Mouse (Mus musculus) embryonic facial prominence, embryonic 15.5 days (tissue): ENCODE results near the gene Serpinb6a. TPM values are rescaled to one million over a fixed set of nuclear protein-coding genes. Genes with fewer than 3 reads are reported as not detected.
"Not testable (repeated sequence)": the region's sequence is repeated elsewhere in the genome, so short reads cannot be mapped to it uniquely, and the experiment has no call there.

Source experiments
- ATAC-seq: fragments of 200-750 bp; cut with Nextera tagmentation; 2 replicates; pipeline ENCODE4 v1.8.0; 2017; ENCODE audit warnings: low read depth, moderate TSS enrichment; ENCODE audit not compliant: insufficient number of reproducible peaks, low FRiP score, low TSS enrichment
- H3K27ac ChIP-seq: fragments of 300-500 bp; sonication (generic); replicated peaks from 2 replicates; pipeline ENCODE4 v1.5.1; 2015; ENCODE audit warnings: mild to moderate bottlenecking, inconsistent platforms
- H3K27me3 ChIP-seq: fragments of 300-500 bp; sonication (generic); 2 replicates; pipeline ENCODE4 v1.6.1; 2015; ENCODE audit warnings: inconsistent platforms
- H3K36me3 ChIP-seq: fragments of 300-500 bp; sonication (generic); 2 replicates; pipeline ENCODE4 v1.6.1; 2015; ENCODE audit warnings: mild to moderate bottlenecking, inconsistent platforms
- H3K4me1 ChIP-seq: fragments of 300-500 bp; sonication (generic); 2 replicates; pipeline ENCODE4 v1.6.1; 2015; ENCODE audit warnings: inconsistent platforms
- H3K4me2 ChIP-seq: fragments of 300-500 bp; sonication (generic); replicated peaks from 2 replicates; pipeline ENCODE4 v1.6.1; 2015; ENCODE audit warnings: mild to moderate bottlenecking, inconsistent platforms
- H3K4me3 ChIP-seq: fragments of 300-500 bp; sonication (generic); replicated peaks from 2 replicates; pipeline ENCODE4 v1.5.1; 2015; ENCODE audit warnings: mild to moderate bottlenecking, inconsistent platforms
- H3K9ac ChIP-seq: fragments of 300-500 bp; sonication (generic); 2 replicates; pipeline ENCODE4 v1.6.1; 2015; ENCODE audit warnings: inconsistent platforms
- H3K9me3 ChIP-seq: fragments of 300-500 bp; sonication (generic); replicated peaks from 2 replicates; pipeline ENCODE4 v1.6.1; 2016; ENCODE audit warnings: inconsistent platforms
- WGBS: fragments of 180-500 bp; shearing (Covaris S2); methylation state at CpG from one replicate; pipeline ENCODE4 v1.1.7; 2015; 5-methylcytosine and 5-hydroxymethylcytosine counted together
- polyA plus RNA-seq: library from polyadenylated mRNA; unstranded; fragments of >200 nt; fragmentation: Nextera tagmentation; extraction: Ambion mirVana; gene quantifications from 2 replicates; pipeline ENCODE4 v1.2.1, GENCODE M21; 2015

Gene Serpinb6a
- polyA plus RNA-seq, 1 experiment from 2014 or later = 74.4 TPM

DNA sequence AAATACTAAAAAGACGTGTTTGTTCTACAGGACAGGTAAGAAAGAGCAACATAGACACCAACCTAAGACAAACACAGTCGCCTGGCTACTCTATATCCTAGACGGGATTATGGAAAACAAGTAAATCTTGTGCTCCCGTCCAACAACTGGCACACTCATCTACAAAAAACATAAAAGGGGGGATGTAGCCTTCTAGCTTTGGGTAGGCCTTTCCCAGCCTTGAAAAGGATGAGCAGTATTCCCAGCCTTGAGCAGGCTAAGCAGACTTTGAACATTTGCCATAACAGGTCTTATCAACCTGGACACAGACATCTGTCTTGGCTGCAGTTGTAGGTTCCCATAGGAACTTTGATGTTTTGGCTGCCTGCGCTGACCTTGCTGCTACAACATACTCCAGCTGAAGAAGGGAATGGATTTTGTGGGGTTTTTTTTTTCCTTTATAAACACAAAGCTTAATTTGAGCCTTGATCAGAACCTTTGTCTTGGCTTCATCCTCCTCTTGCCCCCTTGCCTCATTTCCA, 61.2 kb downstream of the Serpinb6a start:
- Histone ChIP-seq H3K36me3 (no peaks in the 10 kb centered on the region), H3K4me2 (no peak overlapping the region), H3K9ac (no peak overlapping the region), H3K4me3 (no peak overlapping the region), H3K27me3 (no peaks in the 10 kb centered on the region), H3K27ac (no peak overlapping the region), H3K9me3 (no peaks in the 10 kb centered on the region), H3K4me1 (0 out of 2 replicates have a peak, but pooled peaks cover 2% of the 10 kb centered on the region)
- ATAC-seq = no peak
- WGBS = 91% methylated on average over 5 of the region's 5 CpGs

GRCm38 (mm10) chr13:33937587-33937986, 65.0 kb downstream of the Serpinb6a start:
- not testable (repeated sequence) for H3K27ac ChIP-seq, H3K9ac ChIP-seq, H3K27me3 ChIP-seq, H3K4me3 ChIP-seq, H3K4me2 ChIP-seq, H3K9me3 ChIP-seq, ATAC-seq, H3K36me3 ChIP-seq
- H3K4me1 ChIP-seq = peaks cover 19% of the 10 kb centered on the region

- ATAC-seq = no peak
- Histone ChIP-seq H3K9ac (no peak overlapping the region), H3K27me3 (no peaks in the 10 kb centered on the region), H3K4me2 (no peak overlapping the region), H3K27ac (no peak overlapping the region), H3K4me3 (no peak overlapping the region), H3K9me3 (no peaks in the 10 kb centered on the region), H3K36me3 (no peaks in the 10 kb centered on the region), H3K4me1 (peaks cover 19% of the 10 kb centered on the region)
- WGBS = 69% methylated on average over 5 of the region's 5 CpGs
Observed at GRCm38 (mm10) chr13:33937151-33937550, 65.4 kb downstream of the Serpinb6a start.

DNA sequence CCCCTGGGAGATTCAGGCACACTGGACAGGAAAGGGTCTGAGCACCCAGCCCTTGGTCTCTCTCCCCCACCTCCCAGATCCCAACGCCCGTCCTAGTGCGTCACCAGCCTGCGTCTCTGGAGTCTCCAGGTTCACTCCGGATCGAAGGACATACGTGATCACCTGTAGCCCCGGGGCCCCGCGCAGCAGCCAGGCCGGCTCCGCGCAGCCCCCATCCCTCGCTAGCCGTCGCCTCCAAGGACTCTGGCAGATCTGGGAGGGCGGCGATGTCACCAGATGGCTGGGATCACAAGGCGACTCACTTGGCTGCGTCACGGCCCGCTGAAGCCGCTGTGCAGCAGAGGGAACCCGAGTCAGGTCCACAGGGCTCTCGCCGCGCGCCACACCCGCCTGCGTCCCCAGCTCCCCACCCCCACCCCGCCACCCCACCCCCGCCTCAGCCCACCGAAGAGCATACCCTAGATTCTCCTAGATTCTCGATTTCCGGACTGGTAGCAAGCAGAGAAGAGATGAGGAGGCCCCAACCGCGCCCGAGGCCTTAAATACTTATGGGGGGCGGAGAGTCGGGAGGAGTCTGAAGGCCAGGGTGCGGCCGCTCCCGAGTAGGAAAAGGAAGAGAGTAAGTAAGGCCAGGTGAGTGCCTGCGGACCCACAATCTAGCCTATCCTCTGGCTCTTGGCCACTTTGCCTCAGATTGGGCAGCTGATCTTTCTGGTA, 67.0 kb downstream of the Serpinb6a start:
- Histone ChIP-seq H3K4me1 (peaks cover 19% of the 10 kb centered on the region), H3K36me3 (0 out of 2 replicates have a peak, but pooled peaks cover 5% of the 10 kb centered on the region), H3K4me3 (peak overlapping the region; percentile 77), H3K27me3 (no peaks in the 10 kb centered on the region), H3K4me2 (peak overlapping the region; percentile 80), H3K9ac (peak overlapping the region; percentile 68), H3K9me3 (no peaks in the 10 kb centered on the region), H3K27ac (peak overlapping the region; percentile 55)
- under 1% methylated on average over 44 of the region's 44 CpGs for WGBS
- peak; percentile 83 for ATAC-seq

- H3K9ac ChIP-seq = no peak overlapping the region
- H3K9me3 ChIP-seq = no peaks in the 10 kb centered on the region
- peak overlapping the region; percentile 77 for H3K4me3 ChIP-seq
- peaks cover 19% of the 10 kb centered on the region for H3K4me1 ChIP-seq
- no peak for ATAC-seq
- H3K4me2 ChIP-seq = peak overlapping the region; percentile 80
- no peaks in the 10 kb centered on the region for H3K27me3 ChIP-seq
- no peak overlapping the region for H3K27ac ChIP-seq
- H3K36me3 ChIP-seq = 0 out of 2 replicates have a peak, but pooled peaks cover 13% of the 10 kb centered on the region
- 48% methylated on average over 6 of the region's 6 CpGs for WGBS
Observed at GRCm38 (mm10) chr13:33934743-33935142, 67.9 kb downstream of the Serpinb6a start.

DNA sequence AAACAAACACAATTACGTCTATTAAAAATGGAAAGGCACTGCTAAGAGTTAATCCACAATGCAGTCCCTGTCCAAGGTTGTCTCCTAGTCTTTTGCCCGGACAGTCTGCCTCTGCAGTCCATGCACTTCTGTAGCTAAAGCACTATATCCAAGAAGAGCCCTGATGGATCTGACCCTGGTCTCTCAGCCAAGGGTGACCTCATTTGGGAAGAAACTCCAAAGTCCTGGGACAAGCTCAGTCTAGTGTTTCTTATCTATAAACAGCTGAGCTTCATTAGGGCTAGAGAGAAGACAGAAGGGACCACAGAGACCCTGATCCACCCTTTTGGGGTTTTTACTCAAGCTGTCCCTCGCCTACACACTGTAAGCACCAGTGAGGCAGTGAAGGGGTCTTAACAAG, 71.7 kb downstream of the Serpinb6a start:
- H3K36me3 ChIP-seq = peaks cover 21% of the 10 kb centered on the region; the same call in 1 of the 2 replicates
- H3K4me1 ChIP-seq = peaks cover 13% of the 10 kb centered on the region
- no peaks in the 10 kb centered on the region for H3K27me3 ChIP-seq
- H3K27ac ChIP-seq = no peak overlapping the region
- WGBS = 71% methylated on average over 3 of the region's 3 CpGs
- H3K4me3 ChIP-seq = no peak overlapping the region
- H3K4me2 ChIP-seq = no peak overlapping the region
- ATAC-seq = no peak
- H3K9ac ChIP-seq = no peak overlapping the region
- no peaks in the 10 kb centered on the region for H3K9me3 ChIP-seq

DNA sequence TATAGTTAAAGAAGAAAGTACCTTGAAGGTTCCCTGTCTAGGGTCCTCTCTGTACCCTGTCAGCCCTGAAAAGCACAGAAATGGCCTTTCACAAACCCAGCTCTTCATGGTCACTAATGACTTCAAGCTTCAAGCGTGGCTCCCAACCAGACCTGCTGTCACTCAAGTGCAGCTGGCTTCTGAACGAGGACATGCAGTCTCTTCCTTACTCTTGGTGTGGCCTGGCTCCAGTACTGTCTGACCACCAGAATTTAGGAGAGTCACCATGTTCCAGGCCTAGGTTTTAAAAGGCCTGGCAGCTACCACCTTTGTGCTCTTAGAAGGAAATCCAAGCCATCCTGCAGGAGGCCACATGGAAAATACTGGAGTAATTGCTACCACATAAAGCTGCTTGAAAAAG, 72.3 kb downstream of the Serpinb6a start:
- H3K4me1 ChIP-seq = peaks cover 10% of the 10 kb centered on the region
- no peak overlapping the region for H3K4me3 ChIP-seq
- no peaks in the 10 kb centered on the region for H3K9me3 ChIP-seq
- H3K36me3 ChIP-seq = peaks cover 26% of the 10 kb centered on the region; the same call in 1 of the 2 replicates
- ATAC-seq = no peak
- no peak overlapping the region for H3K4me2 ChIP-seq
- no peaks in the 10 kb centered on the region for H3K27me3 ChIP-seq
- no peak overlapping the region for H3K27ac ChIP-seq
- no peak overlapping the region for H3K9ac ChIP-seq
- WGBS = 65% methylated on average over 2 of the region's 2 CpGs

DNA sequence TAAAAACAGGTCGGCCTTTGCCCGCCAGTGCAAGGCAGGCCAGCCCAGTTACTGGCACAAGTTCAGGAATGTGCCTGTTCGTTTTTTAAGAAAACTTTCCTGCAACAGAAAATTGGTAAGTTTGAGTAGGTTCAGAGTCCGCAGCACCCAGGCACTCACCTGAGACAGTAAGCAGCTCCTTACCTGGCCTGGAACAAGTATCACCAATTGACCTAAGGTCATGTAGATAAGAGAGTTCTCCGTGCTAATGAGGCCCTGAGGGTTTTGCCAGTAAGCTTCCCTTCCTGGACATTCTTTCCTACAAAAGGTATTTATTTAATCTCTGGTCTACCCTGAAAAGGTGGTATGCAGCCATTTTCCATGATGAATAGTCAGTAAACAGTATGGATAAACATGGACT, 80.9 kb downstream of the Serpinb6a start:
- no peaks in the 10 kb centered on the region for H3K4me1 ChIP-seq
- no peak overlapping the region for H3K27ac ChIP-seq
- no peaks in the 10 kb centered on the region for H3K27me3 ChIP-seq
- WGBS = 75% methylated on average over 5 of the region's 5 CpGs
- no peak for ATAC-seq
- no peak overlapping the region for H3K4me3 ChIP-seq
- H3K36me3 ChIP-seq = peaks cover 50% of the 10 kb centered on the region
- no peak overlapping the region for H3K9ac ChIP-seq
- H3K9me3 ChIP-seq = no peaks in the 10 kb centered on the region
- H3K4me2 ChIP-seq = no peak overlapping the region

DNA sequence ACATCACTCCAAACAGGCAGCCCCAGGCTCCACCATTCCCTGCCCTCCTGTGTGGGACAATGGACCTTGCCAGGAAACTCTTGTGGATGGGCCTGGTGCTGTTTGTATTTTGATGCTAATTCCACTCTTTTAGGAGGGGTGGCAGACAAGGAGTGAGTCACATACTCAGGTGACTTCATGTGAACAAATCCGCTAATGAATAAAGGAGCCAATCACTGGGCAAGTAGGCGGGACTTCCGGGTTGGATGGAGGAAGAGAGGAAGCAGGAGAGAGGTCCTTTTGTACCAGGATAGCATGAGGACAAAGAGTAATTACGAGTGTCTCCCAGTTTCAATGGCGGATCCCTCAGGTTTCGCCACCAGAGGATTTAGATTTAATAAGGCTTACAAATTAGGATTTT, 81.6 kb downstream of the Serpinb6a start:
- H3K27me3 ChIP-seq = no peaks in the 10 kb centered on the region
- WGBS = 90% methylated on average over 6 of the region's 6 CpGs
- H3K9ac ChIP-seq = no peak overlapping the region
- H3K4me1 ChIP-seq = no peaks in the 10 kb centered on the region
- H3K4me2 ChIP-seq = no peak overlapping the region
- no peaks in the 10 kb centered on the region for H3K9me3 ChIP-seq
- no peak for ATAC-seq
- no peak overlapping the region for H3K27ac ChIP-seq
- no peak overlapping the region for H3K4me3 ChIP-seq
- peaks cover 50% of the 10 kb centered on the region for H3K36me3 ChIP-seq

DNA sequence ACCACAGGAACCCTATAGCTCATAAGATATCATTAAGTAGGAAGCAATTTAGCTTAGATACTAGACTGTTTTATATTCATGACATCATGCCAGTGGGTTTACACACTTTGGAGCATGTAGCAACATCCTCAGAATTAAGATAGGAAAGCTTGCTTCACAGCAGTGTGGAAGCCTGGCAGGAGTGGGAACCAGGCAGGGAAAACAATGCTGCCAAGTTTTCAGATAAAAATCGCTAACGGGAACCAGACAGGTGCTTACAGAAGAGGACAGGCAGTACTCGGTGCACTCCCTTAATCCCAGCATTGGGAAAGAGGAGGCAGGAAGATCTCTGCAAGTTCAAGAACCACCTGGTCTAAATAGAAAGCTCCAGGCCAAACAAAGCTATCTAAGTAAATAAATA, 95.8 kb downstream of the Serpinb6a start:
- H3K36me3 ChIP-seq = no peaks in the 10 kb centered on the region

GRCm38 (mm10) chr13:33905176-33905954, 97.2 kb downstream of the Serpinb6a start, which contains the start of gene Serpinb6c:
Gene Serpinb6c (minus strand): TSS chr13:33905708.
- 69% methylated on average over 18 of the region's 18 CpGs for WGBS
- Histone ChIP-seq H3K9me3 (no peaks in the 10 kb centered on the region), H3K27ac (no peak within 1 kb of the TSS), H3K4me3 (no peak within 1 kb of the TSS), H3K9ac (no peak within 1 kb of the TSS), H3K4me2 (no peak within 1 kb of the TSS), H3K27me3 (no peaks in the 10 kb centered on the region), H3K4me1 (no peaks in the 10 kb centered on the region), H3K36me3 (no peaks in the 10 kb centered on the region)
- ATAC-seq = no peak

More for the DNA sequence above, 95.8 kb downstream of the Serpinb6a start:
- Histone ChIP-seq H3K9ac (no peak overlapping the region), H3K27ac (no peak overlapping the region), H3K27me3 (no peaks in the 10 kb centered on the region), H3K9me3 (no peaks in the 10 kb centered on the region), H3K4me2 (no peak overlapping the region), H3K4me3 (no peak overlapping the region), H3K4me1 (no peaks in the 10 kb centered on the region)
- 62% methylated on average over 3 of the region's 3 CpGs for WGBS
- no peak for ATAC-seq
